Mouse (Mus musculus): ENCODE data around the gene Ppp1r13b.

GRCm38 (mm10) chr12:111902488-111902887 is 5.4 kb downstream of the Ppp1r13b start:
- TF ChIP-seq CTCF (IDR thresholded peaks at IDR 0.05; ENCODE audit: extremely low read depth, insufficient read depth, low read length) (no peak), POLR2A (IDR thresholded peaks at IDR 0.05; ENCODE audit: extremely low read depth, insufficient read depth, low read length) (no peak)
